Mouse (Mus musculus): ENCODE data around the gene Ubl7. TPM values are rescaled to one million over a fixed set of nuclear protein-coding genes. Genes with fewer than 3 reads are reported as not detected.

The Ubl7 gene
- total and polyA plus RNA-seq, 3 experiments: 22.7 to 89.6 TPM; not detected in 1

DNA sequence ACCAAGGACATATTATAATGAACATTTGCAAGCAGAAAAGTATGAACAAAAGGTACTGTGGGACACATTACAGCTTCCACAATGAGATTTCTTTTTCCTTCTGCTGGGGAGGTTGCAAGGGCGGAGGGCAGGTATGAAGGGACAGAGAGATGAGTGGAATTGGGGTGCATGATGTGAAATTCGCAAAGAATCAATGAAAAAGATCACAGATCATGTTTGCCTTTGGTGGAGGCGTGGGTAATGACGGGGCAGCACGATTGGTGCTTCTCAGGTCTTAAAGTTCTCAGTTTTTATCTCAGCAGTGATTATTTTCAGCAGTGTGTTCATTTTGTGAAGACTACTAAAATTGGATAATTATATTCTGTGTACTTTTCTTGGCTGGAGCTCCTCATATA lies 6.5 kb upstream of the Ubl7 start:
- Histone ChIP-seq H3K36me3 (ENCODE audit: control insufficient read depth in 1 of 2, insufficient read depth in 2 of 2, low read length in 2 of 2) (no peaks in the 10 kb centered on the region), H3K4me1 (ENCODE audit: control insufficient read depth in 1 of 2, insufficient read depth in 2 of 2, low read length in 2 of 2) (peaks cover 0 to 3% of the 10 kb centered on the region in 2 experiments; a peak in 1 of 4 replicates), H3K4me3 (ENCODE audit: control insufficient read depth in 1 of 2, insufficient read depth in 1 of 2, low read depth in 2 of 2, low read length in 2 of 2) (no peak overlapping the region), H3K27ac (ENCODE audit: control insufficient read depth, low read depth, low read length) (no peak overlapping the region), H3K9ac (ENCODE audit: control insufficient read depth, low read depth, low read length, poor library complexity, severe bottlenecking) (no peak overlapping the region), H3K9me3 (replicated peaks; ENCODE audit: insufficient read depth, low read length) (no peaks in the 10 kb centered on the region), H3K27me3 (ENCODE audit: control insufficient read depth in 1 of 2, insufficient read depth in 2 of 2, low read length in 2 of 2) (peaks cover 2 to 12% of the 10 kb centered on the region in 2 experiments; a peak in 3 of 4 replicates), H3K79me2 (ENCODE audit: control insufficient read depth, insufficient read depth, low read length, poor library complexity) (no peaks in the 10 kb centered on the region)
- DNase-seq (ENCODE audit: low read depth, low spot score): no peak
- no peak for TF ChIP-seq UBTF (IDR thresholded peaks at IDR 0.05; ENCODE audit: borderline replicate concordance, insufficient read depth, low read depth, low read length)
- TF ChIP-seq RCOR1 (IDR thresholded peaks at IDR 0.05; ENCODE audit: low read depth, low read length): no peak
- TF ChIP-seq JUND (IDR thresholded peaks at IDR 0.05; ENCODE audit: low read depth, low read length): no peak
- TF ChIP-seq USF2 (IDR thresholded peaks at IDR 0.05; ENCODE audit: borderline replicate concordance in 1 of 2, insufficient read depth in 1 of 2, low read depth in 1 of 2, low read length in 2 of 2): no peak
- TF ChIP-seq ZKSCAN1 (IDR thresholded peaks at IDR 0.05; ENCODE audit: low read depth, low read length): no peak
- TF ChIP-seq E2F4 (IDR thresholded peaks at IDR 0.05; ENCODE audit: borderline replicate concordance, low read depth, low read length): no peak

- H3K9ac ChIP-seq (ENCODE audit: control insufficient read depth, low read depth, low read length, poor library complexity, severe bottlenecking): no peak overlapping the region
- no peaks in the 10 kb centered on the region for H3K9me3 ChIP-seq (replicated peaks; ENCODE audit: insufficient read depth, low read length)
- H3K79me2 ChIP-seq (ENCODE audit: control insufficient read depth, insufficient read depth, low read length, poor library complexity): peaks cover 5% of the 10 kb centered on the region; the same call in 1 of the 2 replicates
- H3K4me1 ChIP-seq (ENCODE audit: control insufficient read depth in 1 of 2, insufficient read depth in 2 of 2, low read length in 2 of 2): peaks cover 2 to 5% of the 10 kb centered on the region in 2 experiments; a peak in 3 of 4 replicates
- DNase-seq (ENCODE audit: low read depth, low spot score): peak; percentile 48
- H3K27ac ChIP-seq (ENCODE audit: control insufficient read depth, low read depth, low read length): no peak overlapping the region
- H3K27me3 ChIP-seq (ENCODE audit: control insufficient read depth in 1 of 2, insufficient read depth in 2 of 2, low read length in 2 of 2): peaks cover 0 to 3% of the 10 kb centered on the region in 2 experiments; a peak in 1 of 4 replicates
- TF ChIP-seq ZNF384 (IDR thresholded peaks at IDR 0.05; ENCODE audit: low read depth, low read length) (no peak), GABPA (IDR thresholded peaks at IDR 0.05; ENCODE audit: low read depth, low read length) (no peak), MEF2A (IDR thresholded peaks at IDR 0.05; ENCODE audit: extremely low read depth, insufficient replicate concordance, low read depth, low read length, poor library complexity, severe bottlenecking) (no peak), ELF1 (IDR thresholded peaks at IDR 0.05; ENCODE audit: low read depth, low read length) (no peak), POLR2AphosphoS2 (IDR thresholded peaks at IDR 0.05; ENCODE audit: low read length) (no peak), MYC (IDR thresholded peaks at IDR 0.05; ENCODE audit: low read depth, low read length) (no peak), CHD1 (IDR thresholded peaks at IDR 0.05; ENCODE audit: low read depth, low read length) (no peak), MAX (IDR thresholded peaks at IDR 0.05; ENCODE audit: low read length) (no peak), ETS1 (IDR thresholded peaks at IDR 0.05; ENCODE audit: low read depth, low read length) (no peak)
- no peak overlapping the region for H3K4me3 ChIP-seq (ENCODE audit: control insufficient read depth in 1 of 2, insufficient read depth in 1 of 2, low read depth in 2 of 2, low read length in 2 of 2)
- H3K36me3 ChIP-seq (ENCODE audit: control insufficient read depth in 1 of 2, insufficient read depth in 2 of 2, low read length in 2 of 2): peaks cover 0 to 2% of the 10 kb centered on the region in 2 experiments; a peak in 1 of 4 replicates
Measured at GRCm38 (mm10) chr9:57907206-57907605, 3.6 kb upstream of the Ubl7 start.

Data from MEL (cell line).